Mouse (Mus musculus) CH12F3 (cell line): ENCODE measurements around the gene Sec24b.

Source experiments
- in situ Hi-C: fragments of 300-500 bp; cut with MboI; formaldehyde crosslinking; loops from 2 replicates; pipeline ENCODE4 v1.14.3; 2020; ENCODE audit warnings: low sequenced_read_pairs

The Sec24b gene

DNA sequence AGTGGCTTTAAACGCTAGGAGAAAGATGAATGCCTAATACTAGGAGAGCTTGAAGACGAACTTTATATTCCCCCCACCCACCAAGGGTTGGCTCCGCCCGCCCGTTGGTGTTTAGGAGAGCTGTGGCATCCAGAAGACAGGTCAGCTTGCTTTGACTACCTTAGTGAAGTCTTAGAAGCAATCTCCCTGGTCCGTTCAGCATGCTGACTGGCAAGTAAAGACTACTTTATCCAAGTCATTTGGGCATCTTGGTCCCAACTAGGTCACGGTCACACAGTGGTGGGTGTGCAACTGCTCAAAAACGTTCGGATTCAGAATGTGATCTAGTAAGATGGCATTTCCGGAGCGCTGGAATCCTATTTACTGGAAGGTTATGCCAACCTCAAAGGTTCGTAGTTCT is at the start of gene Sec24b:
TSS of gene Sec24b (minus strand) at position 273 of the 400 bp plus-strand sequence.
- in situ Hi-C loops: no loop called here

DNA sequence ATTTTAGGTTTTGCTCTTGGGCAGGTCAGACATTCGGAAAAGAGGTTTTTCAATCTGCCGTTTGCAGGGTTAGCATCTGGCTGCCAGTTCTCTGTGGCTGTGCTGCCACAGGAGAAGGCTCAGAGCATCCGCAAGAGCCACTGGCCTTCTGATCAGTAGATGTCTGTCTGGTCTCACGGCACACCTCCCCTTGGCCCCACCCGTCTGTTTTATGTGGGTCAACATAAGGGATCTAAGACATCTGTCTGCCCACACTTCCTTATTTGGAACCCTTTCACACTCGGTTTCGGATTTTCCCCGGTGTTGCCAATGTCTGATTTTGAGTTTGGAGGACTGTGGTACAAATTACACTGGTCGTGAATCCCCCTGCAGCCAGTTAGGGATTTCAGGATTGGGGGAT is 43.1 kb upstream of the Sec24b start:
- in situ Hi-C loops: loop anchor here (25.0 kb wide), 1 partner anchor 458 kb away; no protein-coding TSS in a partner anchor

GRCm38 (mm10) chr3:130103486-130103885 is 42.1 kb upstream of the Sec24b start:
- in situ Hi-C loops: loop anchor here (25.0 kb wide), 1 partner anchor 459 kb away; no protein-coding TSS in a partner anchor

- in situ Hi-C loops: loop anchor here (5.0 kb wide), 1 partner anchor 597 kb away; no protein-coding TSS in a partner anchor
Observed at GRCm38 (mm10) chr3:130095160-130095781, 33.9 kb upstream of the Sec24b start.

DNA sequence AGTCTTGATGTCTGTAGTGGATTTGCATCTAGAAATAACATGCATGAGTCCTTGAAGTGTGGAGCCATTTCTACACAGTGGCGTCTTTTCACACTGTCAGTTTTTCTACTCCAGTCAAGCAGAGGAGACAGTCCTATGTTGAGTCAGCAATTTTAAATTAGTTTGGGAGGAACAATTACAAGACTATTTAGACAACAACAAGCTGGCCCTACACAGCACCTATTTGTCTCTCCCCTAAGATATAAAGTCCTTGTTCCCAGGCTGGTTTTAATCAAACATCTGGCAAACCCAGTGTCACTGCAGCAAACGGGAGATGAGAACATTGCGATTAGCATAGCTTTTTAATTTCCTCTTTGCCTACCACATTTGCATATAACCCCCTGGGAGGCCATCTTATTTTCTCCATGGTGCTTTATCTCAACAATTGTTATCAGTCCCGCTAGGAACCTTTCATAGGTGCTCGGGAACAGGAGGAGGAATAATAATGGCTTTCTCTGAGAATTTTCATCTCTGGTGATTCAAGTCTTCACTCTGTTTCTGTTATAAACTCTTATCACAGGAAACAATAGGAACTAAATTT is 32.9 kb upstream of the Sec24b start:
- in situ Hi-C loops: no loop called here

DNA sequence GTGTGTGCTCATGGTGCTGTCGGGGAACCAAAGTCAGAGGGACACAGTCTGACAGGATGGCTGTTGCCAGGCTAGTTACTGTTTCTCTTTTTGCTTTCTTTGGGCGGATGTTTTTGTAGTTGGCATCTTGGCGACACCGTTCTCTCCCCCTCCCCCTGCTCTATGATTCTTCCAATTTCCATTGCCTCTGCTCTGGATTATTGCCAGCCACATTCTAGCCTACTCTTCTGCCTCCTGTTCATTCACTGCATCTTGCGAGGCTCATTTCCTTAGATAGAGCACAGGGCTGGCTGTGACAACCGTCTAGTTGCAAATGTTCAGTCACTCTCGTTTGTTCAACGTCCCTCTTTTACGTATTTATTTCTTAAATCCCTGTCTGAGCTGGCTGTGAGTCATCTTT is 29.1 kb upstream of the Sec24b start:
- in situ Hi-C loops: no loop called here

DNA sequence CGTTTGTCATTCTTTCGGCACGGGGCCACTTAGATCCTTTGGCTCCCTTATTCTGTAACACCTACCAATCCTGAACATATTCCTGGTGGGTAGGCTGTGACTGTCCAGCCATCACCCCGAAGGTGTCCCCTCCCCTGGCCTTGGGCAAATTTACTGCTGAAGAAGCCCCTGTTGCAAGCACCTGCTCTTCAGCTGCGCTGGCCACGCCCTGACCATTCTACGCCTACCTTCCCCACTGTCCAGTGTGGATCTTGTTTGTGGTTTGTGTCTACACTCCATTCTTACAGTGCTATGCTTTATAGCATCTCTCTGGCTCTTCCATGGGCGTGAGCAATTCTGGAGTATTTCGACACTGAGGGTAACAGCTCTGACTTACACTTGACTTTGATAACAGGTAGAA is 27.3 kb upstream of the Sec24b start:
- in situ Hi-C loops: no loop called here

- in situ Hi-C loops: no loop called here
Observed at GRCm38 (mm10) chr3:130087466-130087865, 26.1 kb upstream of the Sec24b start.

- in situ Hi-C loops: no loop called here
Observed at GRCm38 (mm10) chr3:130086372-130087080, 25.2 kb upstream of the Sec24b start.

GRCm38 (mm10) chr3:130083312-130083711 is 22.0 kb upstream of the Sec24b start:
- in situ Hi-C loops: no loop called here

GRCm38 (mm10) chr3:130080666-130081065 is 19.3 kb upstream of the Sec24b start:
- in situ Hi-C loops: no loop called here

- in situ Hi-C loops: loop anchor here (5.0 kb wide), 1 partner anchor 162 kb away; no protein-coding TSS in a partner anchor
Observed at GRCm38 (mm10) chr3:130079794-130080193, 18.4 kb upstream of the Sec24b start.

DNA sequence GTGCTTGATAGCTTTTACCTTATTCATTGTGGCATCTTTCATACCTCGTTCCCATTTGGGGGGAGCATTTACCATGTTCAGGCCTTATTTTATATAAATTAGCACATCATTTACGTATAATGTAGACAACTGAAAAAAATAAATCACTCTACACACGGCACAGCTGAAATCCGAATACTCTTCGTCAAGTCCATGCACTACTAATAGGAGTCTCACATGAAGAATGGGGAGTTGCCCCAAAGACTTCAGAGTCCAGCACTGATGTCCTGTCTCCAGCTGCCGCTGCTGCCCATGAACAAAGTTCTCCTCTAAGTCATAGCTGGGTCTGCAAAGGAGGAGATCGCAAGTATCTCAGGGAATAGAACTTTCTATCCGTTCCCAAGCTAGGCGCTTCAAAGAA is 15.9 kb upstream of the Sec24b start:
- in situ Hi-C loops: loop anchor here (5.0 kb wide), 1 partner anchor 160 kb away; no protein-coding TSS in a partner anchor

DNA sequence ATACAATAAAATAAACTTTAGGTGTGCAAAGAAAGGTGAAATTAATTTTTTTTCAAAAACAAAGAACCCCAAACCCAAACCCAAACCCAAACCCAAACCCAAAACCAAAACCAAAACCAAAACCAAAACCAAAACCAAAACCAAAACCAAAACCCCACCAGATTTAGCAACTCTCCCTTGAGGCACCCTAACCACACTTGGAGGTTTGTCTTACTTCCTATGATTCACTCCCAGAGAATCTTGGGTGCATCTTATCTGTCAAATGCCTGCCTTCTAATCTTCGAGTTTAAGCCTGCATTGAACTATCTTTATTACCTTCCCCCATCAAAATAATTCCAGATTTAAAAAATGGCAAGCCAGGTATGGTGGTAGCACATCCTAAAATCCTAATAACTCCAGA is 14.4 kb upstream of the Sec24b start:
- in situ Hi-C loops: loop anchor here (5.0 kb wide), 1 partner anchor 158 kb away; no protein-coding TSS in a partner anchor

DNA sequence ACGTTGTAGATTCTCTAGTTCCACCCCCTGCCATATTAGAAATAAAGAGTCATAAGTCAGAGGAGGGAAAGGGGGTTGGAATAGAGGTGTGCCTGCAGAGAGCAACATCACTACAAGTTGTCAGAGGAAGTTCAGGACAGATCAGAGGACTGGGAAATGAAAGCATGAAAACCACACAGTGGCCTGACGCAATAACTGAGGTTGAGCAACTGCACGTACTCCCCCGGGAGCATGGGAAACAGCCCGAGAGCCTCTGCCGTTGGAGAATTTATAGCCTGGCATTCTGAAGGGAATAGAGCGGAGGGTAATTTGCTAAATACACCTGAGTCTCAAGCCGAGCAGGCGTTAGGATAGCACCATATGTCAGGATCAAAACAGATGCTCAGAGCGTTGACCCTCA is 11.7 kb upstream of the Sec24b start:
- in situ Hi-C loops: no loop called here

GRCm38 (mm10) chr3:130071918-130072317 is 10.6 kb upstream of the Sec24b start:
- in situ Hi-C loops: no loop called here

DNA sequence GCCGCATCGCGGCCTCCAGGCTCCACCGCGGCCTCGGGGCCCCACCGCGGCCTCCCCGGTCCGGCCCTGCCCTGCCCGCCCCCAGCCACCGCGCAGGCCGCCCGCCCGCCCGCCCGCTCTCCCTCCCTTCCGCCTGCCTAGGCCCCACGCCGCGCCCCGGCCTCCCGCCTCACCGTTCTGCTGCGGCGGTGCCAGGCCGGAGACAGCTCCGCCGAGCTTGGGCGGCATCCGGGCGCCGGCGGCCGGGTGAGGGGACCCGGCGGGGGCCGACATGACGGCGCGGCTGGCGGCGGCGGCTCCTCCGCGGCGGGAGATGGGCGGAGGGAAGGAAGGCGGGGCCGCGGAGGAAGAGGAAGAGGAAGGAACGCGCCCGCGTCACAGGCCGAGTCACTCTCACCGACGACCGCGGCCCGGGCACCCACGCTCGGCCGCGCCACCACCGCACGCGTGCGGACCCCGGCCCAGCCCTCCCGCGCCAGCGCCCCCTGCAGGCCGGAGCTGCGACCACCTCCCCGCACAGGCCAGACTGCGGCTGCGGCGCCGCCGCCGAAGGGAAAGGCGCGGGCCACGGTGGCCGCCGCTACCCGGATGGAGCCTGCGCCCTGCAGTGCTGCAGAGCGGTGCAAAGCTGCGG is 840 bp downstream of the Sec24b start:
- in situ Hi-C loops: no loop called here

- in situ Hi-C loops: no loop called here
Observed at GRCm38 (mm10) chr3:130059805-130060395, 1.5 kb downstream of the Sec24b start.

DNA sequence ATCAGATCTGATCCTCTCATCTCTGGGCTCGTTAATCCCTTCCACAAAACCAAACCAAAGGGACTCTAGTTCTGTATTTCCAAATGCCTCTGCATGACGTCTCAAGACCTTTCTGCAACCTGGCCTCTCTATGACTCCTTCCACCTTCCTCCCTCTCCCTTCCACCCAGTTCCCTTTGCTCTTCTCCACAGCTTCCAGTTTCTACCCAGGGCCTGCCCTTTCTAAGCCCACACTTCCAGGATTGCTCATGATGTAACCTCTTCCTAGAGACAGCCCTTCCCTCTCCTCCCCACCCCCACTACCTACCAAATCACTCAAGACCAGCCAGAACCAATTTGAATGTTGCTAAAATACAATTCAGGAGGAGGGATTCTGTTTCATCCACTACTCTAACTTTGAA is 2.9 kb downstream of the Sec24b start:
- in situ Hi-C loops: no loop called here

DNA sequence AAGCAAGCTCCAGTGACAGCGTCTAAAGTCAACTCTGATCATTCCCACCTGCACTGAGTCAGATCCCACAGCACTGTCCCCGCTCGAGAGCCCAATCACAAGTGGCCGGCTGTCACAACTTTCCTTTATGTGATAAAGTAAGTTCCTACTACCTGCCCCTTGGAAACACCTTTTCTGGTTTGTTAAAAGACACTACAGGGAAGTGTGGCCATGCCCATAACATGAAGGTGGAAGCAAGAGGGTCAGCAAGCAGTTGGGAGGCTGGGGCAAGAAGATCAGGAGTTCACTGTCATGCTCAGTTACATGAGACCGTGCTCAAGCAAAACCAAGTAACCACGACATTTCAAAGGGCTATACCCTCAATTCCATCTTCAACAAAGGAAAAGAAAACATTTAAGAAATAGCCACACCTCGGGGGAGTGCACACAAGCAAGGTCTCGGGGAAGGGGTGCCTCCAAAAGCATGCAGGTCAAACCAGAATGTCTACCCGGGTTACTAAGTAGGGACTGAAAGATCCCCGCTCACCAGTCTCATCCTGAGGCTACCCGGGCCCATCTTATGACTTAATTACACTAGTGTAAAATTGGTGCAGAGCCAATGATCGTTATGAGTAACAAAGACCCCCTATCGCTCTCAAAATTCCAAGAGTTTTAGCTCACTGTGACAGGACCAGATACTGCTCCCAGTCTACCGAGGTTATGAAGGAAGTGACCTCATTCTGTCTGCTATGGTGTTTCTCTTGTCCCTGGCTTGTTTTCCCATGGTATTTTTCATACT is 3.6 kb downstream of the Sec24b start:
- in situ Hi-C loops: no loop called here
